Comparison of ENCODE assay signal across 7 mouse cellular contexts in genomic region chr6:18848051-18848701, GRCm38 (mm10). TPM values are rescaled to one million over a fixed set of nuclear protein-coding genes. Genes with fewer than 3 reads are reported as not detected.
DNase-seq lines count a peak whose midpoint lies in the region; ATAC-seq lines count a peak whose summit lies in the region.

Gene Lsm8 (plus strand): TSS chr6:18848579.

- no peaks in the 10 kb centered on the region; the same call in 1 of the 2 replicates for H3K36me3 ChIP-seq in intestine, embryonic 16.5 days (ENCODE audit: control insufficient read depth, insufficient read depth, low read length)
- no peaks in the 10 kb centered on the region; the same call in 1 of the 2 replicates for H3K36me3 ChIP-seq in midbrain, embryonic 11.5 days (ENCODE audit: control insufficient read depth, insufficient read depth, low read length)

- peaks cover 6% of the 10 kb centered on the region; the same call in 1 of the 2 replicates for H3K4me1 ChIP-seq in intestine, embryonic 16.5 days (ENCODE audit: control insufficient read depth, insufficient read depth, low read length)
- H3K4me1 ChIP-seq in midbrain, embryonic 11.5 days (ENCODE audit: control insufficient read depth, insufficient read depth, low read length): peaks cover 7% of the 10 kb centered on the region

- no peaks in the 10 kb centered on the region for H3K27me3 ChIP-seq in intestine, embryonic 16.5 days (replicated peaks; ENCODE audit: control insufficient read depth, insufficient read depth, low read length)
- H3K27me3 ChIP-seq in midbrain, embryonic 11.5 days (ENCODE audit: control insufficient read depth, insufficient read depth, low read length): no peaks in the 10 kb centered on the region

- peak within 1 kb of the TSS; percentile 62 for H3K4me2 ChIP-seq in intestine, embryonic 16.5 days (ENCODE audit: low read depth, low read length)
- H3K4me2 ChIP-seq in midbrain, embryonic 11.5 days: peak within 1 kb of the TSS; percentile 48

- peak within 1 kb of the TSS; percentile 91 for H3K27ac ChIP-seq in intestine, embryonic 16.5 days (ENCODE audit: low read length)
- peak within 1 kb of the TSS; percentile 94 for H3K27ac ChIP-seq in midbrain, embryonic 11.5 days (ENCODE audit: low read depth, low read length)

- peak; percentile 96 for DNase-seq in adrenal gland, adult 8-10 months
- peak; percentile 95 for DNase-seq in embryo, embryonic 9.5 days (ENCODE audit: extremely low spot score)
- DNase-seq in gastrocnemius, postnatal 4 days (ENCODE audit: low spot score in 2 of 2): peak; percentile 96 to 97
- DNase-seq in left cerebral cortex, postnatal 36 days (ENCODE audit: low spot score in 2 of 2): peak; percentile 96 to 97
- peak; percentile 99 for DNase-seq in midbrain, embryonic 11.5 days (ENCODE audit: low spot score, missing footprints)
- DNase-seq in skeletal muscle tissue, adult 2 months (ENCODE audit: low read depth, low spot score): peak; percentile 97

- intact Hi-C loops in left cerebral cortex, postnatal 36 days (cut with DNase I): no loop called here

- peak; percentile 100 for ATAC-seq in intestine, embryonic 16.5 days
- ATAC-seq in midbrain, embryonic 11.5 days (ENCODE audit: low FRiP score): peak; percentile 100

- no peaks in the 10 kb centered on the region for H3K9me3 ChIP-seq in intestine, embryonic 16.5 days (ENCODE audit: control insufficient read depth, low read length)
- no peaks in the 10 kb centered on the region for H3K9me3 ChIP-seq in midbrain, embryonic 11.5 days (ENCODE audit: control insufficient read depth, low read length)

- peak within 1 kb of the TSS; percentile 89 for H3K4me3 ChIP-seq in intestine, embryonic 16.5 days (ENCODE audit: low read length)
- peak within 1 kb of the TSS; percentile 77 for H3K4me3 ChIP-seq in midbrain, embryonic 11.5 days (ENCODE audit: low read depth, low read length)

- peak within 1 kb of the TSS; percentile 97 for H3K9ac ChIP-seq in intestine, embryonic 16.5 days (ENCODE audit: low read depth, low read length)
- peak within 1 kb of the TSS; percentile 96 for H3K9ac ChIP-seq in midbrain, embryonic 11.5 days (ENCODE audit: low read length)

- 2% methylated on average over 37 of the region's 37 CpGs for WGBS in intestine, embryonic 16.5 days
- WGBS in midbrain, embryonic 11.5 days: 2% methylated on average over 37 of the region's 37 CpGs

RNA-seq across cellular contexts. Expression of gene Lsm8, which starts in this region (rescaled TPM):
- total RNA-seq in adrenal gland, adult 8-10 months (2022): 10 to 100 TPM; 23.2 to 31.2 (median 26.4) TPM
- total RNA-seq in gastrocnemius, postnatal 4 days (2021): 10 to 100 TPM; 28.4 to 35.2 TPM
- polyA plus RNA-seq in intestine, embryonic 16.5 days (2015; fragmentation: Nextera tagmentation; extraction: Ambion mirVana): 135 and 140 TPM in 2 replicates
- total RNA-seq in left cerebral cortex, postnatal 36 days (2021): 10 to 100 TPM; 29.8 to 31.0 TPM
- 208 and 224 TPM in 2 replicates for polyA plus RNA-seq in midbrain, embryonic 11.5 days (2014; fragmentation: Nextera tagmentation; extraction: Ambion mirVana)

Comparison
In these comparisons a context has a peak if more than half of its experiments do, and no peak if none do; other contexts are left out.
1. Peak in every context shown above with its lines: DNase-seq, ATAC-seq, H3K4me3 ChIP-seq and H3K27ac ChIP-seq.